Mouse (Mus musculus): Measurements from ENCODE around the gene Gna14.
A peak's percentile ranks its signal among the peaks of the same experiment; 100 is the strongest.

Gna14 gene

GRCm38 (mm10) chr19:16593256-16593974 lies 157.9 kb downstream of the Gna14 start:
- DNase-seq (ENCODE audit: low spot score in 2 of 2), result no peak

- no peak for DNase-seq (ENCODE audit: low spot score in 2 of 2)
Observed at GRCm38 (mm10) chr19:16593975-16594317, 158.4 kb downstream of the Gna14 start.

- DNase-seq (ENCODE audit: low spot score in 2 of 2), result no peak
Observed at GRCm38 (mm10) chr19:16597216-16597615, 161.7 kb downstream of the Gna14 start.

- no peak for DNase-seq (ENCODE audit: low spot score in 2 of 2)
Observed at GRCm38 (mm10) chr19:16598653-16599297, 163.2 kb downstream of the Gna14 start.

GRCm38 (mm10) chr19:16599298-16599970 lies 163.9 kb downstream of the Gna14 start:
- peak; percentile 18 to 65 for DNase-seq (ENCODE audit: low spot score in 2 of 2)

- DNase-seq (ENCODE audit: low spot score in 2 of 2), result no peak
Observed at GRCm38 (mm10) chr19:16602026-16602425, 166.5 kb downstream of the Gna14 start.

GRCm38 (mm10) chr19:16607634-16608033 lies 172.1 kb downstream of the Gna14 start:
- no peak for DNase-seq (ENCODE audit: low spot score in 2 of 2)

GRCm38 (mm10) chr19:16623154-16623553 lies 187.6 kb downstream of the Gna14 start:
- no peak for DNase-seq (ENCODE audit: low spot score in 2 of 2)

- DNase-seq (ENCODE audit: low spot score in 2 of 2), result no peak
Observed at GRCm38 (mm10) chr19:16624994-16625393, 189.4 kb downstream of the Gna14 start.

- DNase-seq (ENCODE audit: low spot score in 2 of 2), result no peak
Observed at GRCm38 (mm10) chr19:16625610-16626395, 190.2 kb downstream of the Gna14 start.
